Mouse (Mus musculus) limb, embryonic 12.5 days (tissue): ENCODE results near the gene Il4i1. TPM values are rescaled to one million over a fixed set of nuclear protein-coding genes. Genes with fewer than 3 reads are reported as not detected.

Source experiments
- ATAC-seq: fragments of 200-750 bp; cut with Nextera tagmentation; 2 replicates; pipeline ENCODE4 v1.8.0; 2017; ENCODE audit warnings: low read depth, moderate TSS enrichment; ENCODE audit not compliant: insufficient number of reproducible peaks, insufficient read depth, low FRiP score, low TSS enrichment
- H3K27ac ChIP-seq: fragments of 300-500 bp; sonication (generic); 2 replicates; pipeline ENCODE4 v1.5.1; 2016; ENCODE audit warnings: mild to moderate bottlenecking, moderate library complexity
- H3K27me3 ChIP-seq: fragments of 300-500 bp; sonication (generic); 2 replicates; pipeline ENCODE4 v1.6.1; 2016; ENCODE audit warnings: mild to moderate bottlenecking, moderate library complexity
- H3K36me3 ChIP-seq: fragments of 300-500 bp; sonication (generic); 2 replicates; pipeline ENCODE4 v1.6.1; 2016; ENCODE audit warnings: mild to moderate bottlenecking, moderate library complexity
- H3K4me1 ChIP-seq: fragments of 300-500 bp; sonication (generic); replicated peaks from 2 replicates; pipeline ENCODE4 v1.6.1; 2016
- H3K4me2 ChIP-seq: fragments of 300-500 bp; sonication (generic); 2 replicates; pipeline ENCODE4 v1.6.1; 2016; ENCODE audit warnings: mild to moderate bottlenecking, moderate library complexity
- H3K4me3 ChIP-seq: fragments of 300-500 bp; sonication (generic); replicated peaks from 2 replicates; pipeline ENCODE4 v1.5.1; 2016; ENCODE audit warnings: mild to moderate bottlenecking
- H3K9ac ChIP-seq: fragments of 300-500 bp; sonication (generic); replicated peaks from 2 replicates; pipeline ENCODE4 v1.6.1; 2016; ENCODE audit warnings: mild to moderate bottlenecking, moderate library complexity
- H3K9me3 ChIP-seq: fragments of 300-500 bp; sonication (generic); 2 replicates; pipeline ENCODE4 v1.6.1; 2016; ENCODE audit warnings: mild to moderate bottlenecking, moderate library complexity
- WGBS: fragments of 180-500 bp; shearing (Covaris S2); methylation state at CpG from one replicate; pipeline ENCODE4 v1.1.7; 2016; 5-methylcytosine and 5-hydroxymethylcytosine counted together
- polyA plus RNA-seq: library from polyadenylated mRNA; unstranded; fragments of >200 nt; fragmentation: Nextera tagmentation; extraction: Ambion mirVana; gene quantifications from 2 replicates; pipeline ENCODE4 v1.2.1, GENCODE M21; 2016

Il4i1 gene
- polyA plus RNA-seq, 1 experiment from 2014 or later, result 1.5 TPM

DNA sequence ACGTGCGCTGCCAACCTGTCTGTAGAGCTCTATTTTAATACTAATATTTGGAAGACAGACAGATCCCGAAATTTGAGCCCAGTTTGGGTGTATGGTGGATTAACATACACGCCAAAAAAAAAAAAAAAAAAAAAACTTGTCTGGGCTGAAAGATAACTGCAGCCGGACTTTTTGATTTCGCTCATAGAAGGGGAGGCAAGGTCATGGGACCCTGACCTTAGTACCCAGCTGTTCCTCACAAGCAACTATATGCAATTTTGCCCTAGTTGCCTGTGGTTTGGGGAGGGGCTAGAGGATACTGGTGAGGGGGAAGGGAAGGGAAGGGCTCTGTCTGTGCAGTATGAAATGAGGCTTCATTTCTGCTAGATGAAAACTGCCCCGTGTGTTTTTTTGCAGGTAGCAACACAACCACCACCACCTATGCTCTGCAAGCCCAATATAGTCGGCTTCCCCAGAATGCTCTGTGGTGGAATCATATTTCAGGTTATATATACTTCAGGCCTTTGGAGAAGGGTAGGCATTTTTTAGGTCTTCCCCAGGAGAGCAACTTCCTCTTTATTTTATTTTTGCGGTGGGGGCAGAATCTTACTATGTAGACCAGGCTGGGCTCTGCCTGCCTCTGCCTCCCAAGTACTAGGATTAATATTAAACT lies 40.2 kb downstream of the Il4i1 start:
- Histone ChIP-seq H3K4me1 (peaks cover 50% of the 10 kb centered on the region), H3K36me3 (peaks cover 31% of the 10 kb centered on the region), H3K27ac (peak overlapping the region; percentile 89), H3K27me3 (no peaks in the 10 kb centered on the region), H3K4me2 (peak overlapping the region; percentile 88), H3K9ac (peak overlapping the region; percentile 73; the same call in 1 of the 2 replicates), H3K9me3 (no peaks in the 10 kb centered on the region), H3K4me3 (peak overlapping the region; percentile 67)
- no peak for ATAC-seq
- 63% methylated on average over 9 of the region's 9 CpGs for WGBS

DNA sequence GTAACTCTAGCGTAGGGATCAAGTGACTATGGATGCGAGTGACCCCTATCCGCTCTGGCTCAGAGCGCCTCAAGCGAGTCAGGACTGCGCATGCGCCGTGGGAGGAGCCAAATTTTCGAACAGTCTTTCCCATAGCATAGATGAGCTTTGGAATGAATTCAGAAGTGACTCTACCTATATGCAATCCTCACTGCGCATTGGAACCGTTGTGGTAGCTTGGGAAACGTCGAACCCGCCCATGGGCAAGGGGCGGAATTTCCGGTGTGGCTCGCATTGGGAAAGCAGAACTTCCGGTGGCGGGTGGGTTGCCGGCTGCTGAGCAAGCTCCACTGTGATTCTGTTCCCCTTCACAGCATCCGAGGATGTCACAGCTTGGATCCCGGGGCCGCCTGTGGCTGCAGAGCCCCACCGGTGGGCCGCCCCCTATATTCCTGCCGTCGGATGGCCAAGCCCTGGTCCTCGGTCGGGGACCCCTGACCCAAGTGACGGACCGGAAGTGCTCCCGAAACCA lies 40.9 kb downstream of the Il4i1 start, which contains the start of gene Pnkp:
TSS of gene Pnkp (plus strand) at position 98 of the 511 bp plus-strand sequence.
- H3K9ac ChIP-seq, result peak within 1 kb of the TSS; percentile 73
- no peaks in the 10 kb centered on the region for H3K9me3 ChIP-seq
- peak within 1 kb of the TSS; percentile 88 for H3K4me2 ChIP-seq
- H3K27me3 ChIP-seq, result no peaks in the 10 kb centered on the region
- ATAC-seq, result peak; percentile 5; the same call in 1 of the 2 replicates
- WGBS, result under 1% methylated on average over 32 of the region's 32 CpGs
- peak within 1 kb of the TSS; percentile 89 for H3K27ac ChIP-seq
- peaks cover 50% of the 10 kb centered on the region for H3K4me1 ChIP-seq
- peaks cover 32% of the 10 kb centered on the region for H3K36me3 ChIP-seq
- peak within 1 kb of the TSS; percentile 67 for H3K4me3 ChIP-seq

GRCm38 (mm10) chr7:44857905-44858304 lies 41.7 kb downstream of the Il4i1 start:
- WGBS, result 23% methylated on average over 8 of the region's 8 CpGs
- H3K9me3 ChIP-seq, result no peaks in the 10 kb centered on the region
- peak overlapping the region; percentile 88 for H3K4me2 ChIP-seq
- H3K9ac ChIP-seq, result peak overlapping the region; percentile 73; the same call in 1 of the 2 replicates
- H3K27ac ChIP-seq, result peak overlapping the region; percentile 50; the same call in 1 of the 2 replicates
- peak overlapping the region; percentile 67 for H3K4me3 ChIP-seq
- peaks cover 45% of the 10 kb centered on the region for H3K4me1 ChIP-seq
- no peaks in the 10 kb centered on the region for H3K27me3 ChIP-seq
- no peak for ATAC-seq
- peaks cover 33% of the 10 kb centered on the region for H3K36me3 ChIP-seq

DNA sequence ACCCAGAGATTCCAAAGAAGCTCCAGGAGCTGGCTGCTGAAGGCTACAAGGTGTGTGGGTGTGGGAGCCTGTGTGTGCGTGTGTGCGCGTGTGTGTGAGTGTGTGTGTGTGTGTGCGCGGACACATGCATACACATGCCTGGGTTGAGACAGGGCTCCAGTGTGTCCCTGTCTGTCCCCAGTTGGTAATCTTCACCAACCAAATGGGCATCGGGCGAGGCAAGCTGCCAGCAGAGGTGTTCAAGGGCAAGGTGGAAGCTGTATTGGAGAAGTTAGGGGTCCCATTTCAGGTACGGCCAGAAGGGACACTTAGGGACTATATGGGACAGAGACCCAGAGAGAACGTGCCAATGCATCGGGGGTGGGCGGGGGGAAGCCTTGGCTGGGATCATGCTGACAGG lies 43.7 kb downstream of the Il4i1 start:
- Histone ChIP-seq H3K36me3 (peaks cover 50% of the 10 kb centered on the region), H3K9ac (no peak overlapping the region), H3K4me3 (no peak overlapping the region), H3K27ac (no peak overlapping the region), H3K4me1 (peaks cover 30% of the 10 kb centered on the region), H3K9me3 (no peaks in the 10 kb centered on the region), H3K27me3 (no peaks in the 10 kb centered on the region), H3K4me2 (no peak overlapping the region)
- 92% methylated on average over 11 of the region's 11 CpGs for WGBS
- no peak for ATAC-seq

DNA sequence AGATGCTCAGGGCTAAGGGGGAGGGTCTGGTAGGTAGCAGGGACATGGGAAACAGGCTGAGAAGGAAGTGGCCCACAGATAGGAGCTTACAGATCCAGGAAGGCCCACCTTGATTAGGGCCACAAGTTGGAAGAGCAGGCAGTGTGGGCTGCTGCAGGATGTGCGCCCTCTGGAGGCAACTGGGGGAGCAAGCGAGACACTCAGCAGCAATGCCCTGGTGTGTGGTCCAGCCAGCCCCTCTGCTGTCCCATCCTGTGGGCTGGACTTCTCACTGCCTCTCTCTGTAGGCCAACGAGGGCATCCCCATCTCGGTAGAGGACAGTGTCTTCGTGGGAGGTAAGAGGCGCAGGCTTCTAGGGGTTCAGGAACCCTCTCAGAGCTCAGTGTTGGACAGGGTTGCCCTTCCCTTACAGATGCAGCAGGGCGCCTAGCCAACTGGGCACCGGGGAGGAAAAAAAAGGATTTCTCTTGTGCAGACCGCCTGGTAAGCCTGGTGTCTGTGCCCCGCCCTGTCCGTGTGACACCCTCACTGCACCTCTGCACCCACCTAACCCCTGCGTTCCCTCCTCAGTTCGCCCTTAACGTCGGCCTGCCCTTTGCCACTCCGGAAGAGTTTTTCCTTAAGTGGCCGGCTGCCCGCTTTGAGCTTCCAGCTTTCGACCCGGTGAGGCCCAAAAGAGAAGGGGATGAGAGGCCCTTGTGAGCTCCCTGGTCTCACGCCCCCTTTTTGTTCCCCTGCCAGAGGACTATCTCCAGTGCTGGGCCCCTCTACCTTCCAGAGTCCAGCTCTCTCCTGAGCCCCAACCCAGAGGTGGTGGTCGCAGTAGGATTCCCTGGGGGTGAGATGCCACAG lies 44.6 kb downstream of the Il4i1 start:
- no peaks in the 10 kb centered on the region for H3K27me3 ChIP-seq
- H3K4me3 ChIP-seq, result no peak overlapping the region
- no peaks in the 10 kb centered on the region for H3K9me3 ChIP-seq
- H3K36me3 ChIP-seq, result peaks cover 59% of the 10 kb centered on the region
- WGBS, result 63% methylated on average over 22 of the region's 22 CpGs
- ATAC-seq, result no peak
- no peak overlapping the region for H3K4me2 ChIP-seq
- H3K27ac ChIP-seq, result peak overlapping the region; percentile 64
- peaks cover 33% of the 10 kb centered on the region for H3K4me1 ChIP-seq
- no peak overlapping the region for H3K9ac ChIP-seq

DNA sequence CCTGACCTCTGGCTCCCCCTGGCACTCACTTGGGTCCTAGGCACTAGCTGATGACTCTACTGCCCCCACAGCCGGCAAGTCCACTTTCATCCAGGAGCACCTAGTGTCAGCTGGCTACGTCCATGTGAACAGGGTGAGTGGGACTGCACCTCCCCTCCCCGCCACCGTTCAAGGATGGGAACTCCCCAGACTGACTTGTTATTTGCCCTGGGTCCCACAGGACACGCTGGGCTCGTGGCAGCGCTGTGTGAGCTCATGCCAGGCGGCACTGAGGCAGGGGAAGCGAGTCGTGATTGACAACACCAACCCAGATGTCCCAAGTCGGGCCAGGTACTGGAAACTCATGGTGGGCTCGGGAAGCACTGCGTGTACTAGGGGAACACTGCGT lies 45.2 kb downstream of the Il4i1 start:
- H3K9me3 ChIP-seq, result no peaks in the 10 kb centered on the region
- ATAC-seq, result no peak
- H3K4me1 ChIP-seq, result peaks cover 37% of the 10 kb centered on the region
- no peak overlapping the region for H3K4me2 ChIP-seq
- H3K4me3 ChIP-seq, result no peak overlapping the region
- no peaks in the 10 kb centered on the region for H3K27me3 ChIP-seq
- no peak overlapping the region for H3K9ac ChIP-seq
- H3K36me3 ChIP-seq, result peaks cover 66% of the 10 kb centered on the region
- WGBS, result 86% methylated on average over 14 of the region's 14 CpGs
- H3K27ac ChIP-seq, result 0 out of 2 replicates have a peak overlapping the region, but pooled peaks have one; percentile 64

GRCm38 (mm10) chr7:44862434-44862833 lies 46.2 kb downstream of the Il4i1 start:
- Histone ChIP-seq H3K4me3 (no peak overlapping the region), H3K27ac (no peak overlapping the region), H3K4me2 (no peak overlapping the region), H3K4me1 (peaks cover 43% of the 10 kb centered on the region), H3K36me3 (peaks cover 76% of the 10 kb centered on the region), H3K9me3 (no peaks in the 10 kb centered on the region), H3K27me3 (no peaks in the 10 kb centered on the region), H3K9ac (no peak overlapping the region)
- ATAC-seq, result no peak
- WGBS, result 89% methylated on average over 8 of the region's 8 CpGs

DNA sequence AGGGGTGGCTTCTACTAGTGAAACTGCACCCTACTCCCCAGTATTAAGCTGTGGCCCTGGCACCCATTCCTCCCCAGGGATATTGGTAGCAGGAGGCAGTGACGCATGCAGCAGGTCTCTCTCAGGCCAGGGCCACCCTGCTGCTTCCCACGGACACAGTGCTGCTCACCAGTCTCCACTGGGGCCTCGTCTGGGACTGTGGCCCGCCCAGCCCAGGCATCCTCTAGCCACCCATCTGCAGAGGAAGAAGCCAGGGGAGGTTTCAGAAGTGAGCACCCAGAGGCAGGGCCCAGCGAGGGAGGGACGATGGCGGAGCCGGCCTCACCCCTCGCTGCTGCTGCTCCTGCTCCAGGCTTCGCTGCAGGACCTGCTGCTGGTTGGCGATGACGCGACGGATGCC lies 47.0 kb downstream of the Il4i1 start:
- H3K36me3 ChIP-seq, result peaks cover 77% of the 10 kb centered on the region
- H3K4me2 ChIP-seq, result no peak overlapping the region
- peaks cover 43% of the 10 kb centered on the region for H3K4me1 ChIP-seq
- H3K4me3 ChIP-seq, result no peak overlapping the region
- no peak overlapping the region for H3K27ac ChIP-seq
- no peak for ATAC-seq
- H3K9me3 ChIP-seq, result no peaks in the 10 kb centered on the region
- no peak overlapping the region for H3K9ac ChIP-seq
- H3K27me3 ChIP-seq, result no peaks in the 10 kb centered on the region
- WGBS, result 88% methylated on average over 14 of the region's 14 CpGs

DNA sequence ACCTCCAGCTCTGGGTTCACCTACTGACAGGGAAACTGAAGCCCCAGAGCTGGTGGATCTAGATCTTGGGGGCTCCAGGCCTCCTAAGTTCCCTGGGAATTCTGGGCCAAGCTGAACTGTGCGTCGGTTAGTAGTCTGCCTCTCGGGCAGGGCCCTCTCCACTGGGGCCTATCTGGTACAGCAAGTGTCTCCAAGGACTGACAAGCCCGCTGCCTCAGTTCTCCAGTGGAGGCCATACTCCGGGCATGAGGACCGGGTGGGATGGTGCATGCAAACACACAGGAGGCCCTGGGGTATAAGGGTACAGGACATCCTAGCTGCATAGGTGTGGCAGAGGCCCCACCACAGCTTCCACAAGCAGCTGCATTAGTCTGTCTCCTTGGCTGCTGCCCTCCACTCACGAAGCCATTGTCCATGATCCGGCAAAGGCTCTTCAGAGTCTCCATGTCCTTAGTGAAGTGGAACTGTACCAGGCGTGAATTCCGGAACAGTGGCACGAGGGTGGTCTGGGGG lies 47.9 kb downstream of the Il4i1 start:
- no peak overlapping the region for H3K27ac ChIP-seq
- peaks cover 41% of the 10 kb centered on the region for H3K4me1 ChIP-seq
- WGBS, result 88% methylated on average over 11 of the region's 11 CpGs

GRCm38 (mm10) chr7:44864595-44865542 lies 48.7 kb downstream of the Il4i1 start:
- no peaks in the 10 kb centered on the region for H3K9me3 ChIP-seq
- H3K27me3 ChIP-seq, result no peaks in the 10 kb centered on the region
- H3K27ac ChIP-seq, result 0 out of 2 replicates have a peak overlapping the region, but pooled peaks have one; percentile 12
- no peak overlapping the region for H3K4me3 ChIP-seq
- no peak for ATAC-seq
- H3K36me3 ChIP-seq, result peaks cover 70% of the 10 kb centered on the region
- peaks cover 41% of the 10 kb centered on the region for H3K4me1 ChIP-seq
- H3K9ac ChIP-seq, result no peak overlapping the region
- no peak overlapping the region for H3K4me2 ChIP-seq
- WGBS, result 85% methylated on average over 24 of the region's 24 CpGs

More for the DNA sequence above, 47.9 kb downstream of the Il4i1 start:
- Histone ChIP-seq H3K9ac (no peak overlapping the region; the same call in 1 of the 2 replicates), H3K9me3 (no peaks in the 10 kb centered on the region), H3K4me3 (no peak overlapping the region), H3K4me2 (no peak overlapping the region), H3K27me3 (no peaks in the 10 kb centered on the region), H3K36me3 (peaks cover 75% of the 10 kb centered on the region)
- ATAC-seq, result no peak
